Mouse (Mus musculus) liver, embryonic 14 days (tissue): Measurements from ENCODE around the gene Qser1. TPM values are rescaled to one million over a fixed set of nuclear protein-coding genes. Genes with fewer than 3 reads are reported as not detected.

ENCODE experiments used
- polyA plus RNA-seq: library from polyadenylated mRNA; depleted of rRNA; stranded (reverse); fragments of >200 nt; gene quantifications from 2 replicates; pipeline ENCODE4 v1.2.3, GENCODE M21; 2012; rRNA removed

Gene Qser1
- polyA plus RNA-seq: 2.8 and 3.2 TPM in 2 replicates

DNA sequence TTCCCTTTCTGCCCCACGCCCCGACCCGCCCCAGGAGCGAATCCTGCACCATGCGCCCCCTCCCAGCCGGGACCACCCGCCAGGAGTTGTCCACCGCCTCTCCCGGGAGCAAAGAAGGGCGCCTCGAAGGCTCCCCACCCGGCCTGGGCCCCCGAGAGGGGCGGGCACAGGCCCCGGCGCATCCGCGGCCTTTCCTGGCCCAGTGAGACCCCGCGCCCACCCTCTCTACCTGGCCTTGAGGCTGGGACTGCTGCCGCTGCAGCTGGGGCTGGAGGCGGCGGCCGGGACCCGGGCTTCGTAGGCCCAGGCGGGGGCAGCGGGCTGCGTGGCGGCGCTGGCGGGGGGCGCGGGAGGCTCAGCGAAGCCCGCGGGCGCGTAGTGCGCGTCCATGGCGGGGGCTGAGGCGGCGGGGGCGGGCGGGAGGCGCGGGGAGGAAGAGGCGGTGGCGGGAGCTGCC, at the start of gene Qser1:
Qser1 (minus strand) TSS at position 390 of the 457 bp plus-strand sequence.

DNA sequence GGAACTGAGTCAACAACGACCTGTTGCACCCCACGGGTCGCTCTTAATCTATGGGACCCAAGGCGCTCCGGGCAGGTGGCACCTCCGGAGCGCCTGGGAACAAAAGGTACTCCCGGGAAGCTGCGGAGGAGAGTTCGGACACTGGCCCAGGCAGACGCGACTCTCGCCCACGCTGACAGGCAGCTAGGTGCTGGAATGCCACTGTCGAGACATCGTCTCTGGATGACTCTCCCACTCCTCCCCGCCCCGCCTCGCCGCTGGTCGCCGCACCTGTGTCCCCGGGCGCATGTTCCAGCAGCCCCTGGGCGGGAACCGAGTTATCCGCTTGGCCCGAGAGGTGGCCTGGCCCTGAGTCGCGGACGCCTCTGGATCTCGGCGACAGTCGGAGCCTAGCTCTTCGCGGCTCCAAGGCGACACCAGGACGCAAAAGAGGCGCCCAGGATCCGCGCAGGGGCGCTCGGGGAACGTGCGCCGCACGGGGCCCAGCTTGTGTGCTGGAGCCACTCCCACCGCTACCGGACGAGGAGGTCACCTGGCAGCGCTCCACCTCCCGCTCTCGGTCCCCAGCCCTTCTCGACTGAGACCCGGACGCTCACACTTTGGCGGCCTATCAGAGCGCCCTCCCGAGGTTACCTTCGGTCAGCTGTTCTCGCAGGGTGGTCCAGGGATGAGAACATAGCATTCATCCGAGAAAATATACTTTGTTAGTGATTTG, 32.9 kb upstream of the Qser1 start, which contains the start of gene Prrg4:
Prrg4 (minus strand) TSS at position 601 of the 715 bp plus-strand sequence.

DNA sequence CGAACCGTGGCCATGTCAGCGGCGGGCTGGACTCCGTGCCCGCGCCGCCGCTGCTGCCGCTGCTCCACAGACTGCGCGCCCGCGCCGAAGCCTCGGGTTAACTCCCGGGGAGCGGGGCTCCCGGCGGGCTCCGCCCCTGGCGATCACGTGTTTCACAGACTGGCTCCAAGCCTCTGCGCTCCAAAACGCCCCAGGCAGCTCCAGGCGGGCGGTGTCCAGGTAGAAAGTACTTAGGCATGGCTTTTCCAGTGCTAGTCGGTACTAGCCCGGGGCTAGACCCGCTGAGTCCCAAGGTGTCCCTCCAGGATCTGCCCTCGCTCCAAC, 73.9 kb downstream of the Qser1 start, which contains the start of gene Depdc7:
Depdc7 (minus strand) TSS at position 138 of the 324 bp plus-strand sequence.

DNA sequence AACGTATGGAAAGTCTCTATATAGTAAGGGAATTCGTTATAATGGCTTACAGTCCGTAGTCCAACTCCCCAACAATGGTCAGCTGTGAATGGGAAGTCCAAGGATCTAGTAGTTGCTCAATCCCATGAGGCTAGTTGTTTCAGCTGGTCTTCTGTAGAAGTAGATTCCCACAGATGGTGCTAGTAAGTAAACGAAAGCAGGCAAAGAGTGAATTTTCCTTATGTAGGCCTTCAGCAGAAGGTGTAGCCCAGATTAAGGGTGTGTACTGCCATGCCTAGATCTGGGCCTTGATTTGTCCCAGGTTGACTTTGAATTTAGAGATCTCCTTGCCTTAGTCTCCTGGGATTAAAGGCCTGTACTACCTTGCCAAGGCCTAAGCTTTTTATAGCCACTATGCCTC, 100.3 kb downstream of the Qser1 start, which contains the start of gene Pin1rt1:
Pin1rt1 (minus strand) TSS at position 101 of the 400 bp plus-strand sequence.

DNA sequence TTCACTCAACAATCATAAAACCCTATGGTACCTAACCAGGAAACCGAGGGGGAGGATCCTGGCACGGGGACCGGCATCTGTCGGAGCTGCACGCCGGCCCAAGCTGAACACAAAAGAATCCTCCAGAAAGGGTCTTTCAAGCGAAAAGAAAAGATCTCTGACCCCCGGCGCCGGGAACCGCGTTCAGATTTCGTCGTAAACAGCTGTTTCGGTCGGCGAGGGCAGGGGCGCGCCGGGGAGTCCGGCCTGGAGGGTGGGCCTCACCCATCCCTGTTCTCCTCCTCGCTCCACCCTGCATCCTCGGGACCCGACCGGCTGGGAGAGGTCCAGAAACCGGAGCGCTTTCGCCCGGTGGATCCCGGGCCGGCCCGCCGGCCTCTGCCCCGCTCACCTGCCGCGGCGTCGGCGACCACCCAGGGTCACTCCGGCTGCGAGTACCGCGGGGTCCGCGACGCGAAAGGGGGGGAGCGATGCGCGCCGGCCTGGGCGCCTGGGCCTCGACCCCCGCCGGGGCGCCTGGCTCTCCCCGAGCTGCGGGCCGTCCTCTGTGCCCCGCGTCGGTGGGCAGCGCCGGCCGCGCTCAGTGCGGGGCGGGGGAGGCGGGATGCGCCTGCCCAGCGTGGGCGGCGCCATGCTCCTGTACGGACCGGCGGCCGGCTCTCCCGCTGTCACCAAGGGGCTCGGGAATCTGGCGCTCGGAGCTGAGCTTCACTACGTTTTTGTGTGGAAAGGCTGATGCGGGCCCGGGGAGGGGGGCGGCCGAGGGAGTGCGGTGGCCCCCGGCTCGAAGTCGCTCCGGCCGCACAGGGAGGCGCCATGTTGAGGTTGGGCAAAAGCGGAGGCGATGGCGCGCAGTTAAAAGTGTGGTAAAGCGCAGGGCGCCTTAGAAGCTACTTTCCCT, 104.7 kb downstream of the Qser1 start, which contains the start of gene Tcp11l1:
Tcp11l1 (minus strand) TSS at position 585 of the 901 bp plus-strand sequence.

Other genes with a start within 250 kb of the Qser1 start
- gene Cstf3, start 226.2 kb downstream of the Qser1 start, polyA plus RNA-seq: 16.4 and 18.0 TPM in 2 replicates
- 2.5 and 3.4 TPM in 2 replicates for gene Tcp11l1, start 104.6 kb downstream of the Qser1 start, polyA plus RNA-seq
- not detected in 2 replicates for gene Pin1rt1, start 100.4 kb downstream of the Qser1 start, polyA plus RNA-seq
- gene Depdc7, start 73.9 kb downstream of the Qser1 start, polyA plus RNA-seq: 6.1 and 7.6 TPM in 2 replicates
- gene Prrg4, start 33.1 kb upstream of the Qser1 start, polyA plus RNA-seq: 0.06 and 0.15 TPM in 2 replicates
- 0.74 and 2.1 TPM in 2 replicates for gene Ccdc73, start 51.0 kb upstream of the Qser1 start, polyA plus RNA-seq
- 90.4 and 107 TPM in 2 replicates for gene Eif3m, start 200.3 kb upstream of the Qser1 start, polyA plus RNA-seq